Mouse (Mus musculus) embryonic facial prominence, embryonic 11.5 days (tissue): ENCODE results near the gene Eif5. TPM values are rescaled to one million over a fixed set of nuclear protein-coding genes. Genes with fewer than 3 reads are reported as not detected.

Experiments
- ATAC-seq: fragments of 200-750 bp; cut with Nextera tagmentation; replicated peaks from 2 replicates; pipeline ENCODE4 v1.8.0; 2017; ENCODE audit warnings: low read depth; ENCODE audit not compliant: insufficient number of reproducible peaks, low FRiP score, low TSS enrichment
- DNase-seq: peaks from one replicate; pipeline ENCODE4 v3.0.0-alpha.2; 2015; ENCODE audit warnings: low spot score
- H3K27ac ChIP-seq: fragments of 300-500 bp; sonication (generic); replicated peaks from 2 replicates; pipeline ENCODE4 v1.5.1; 2014; ENCODE audit warnings: mild to moderate bottlenecking, low read depth, low read length, control low read depth
- H3K27me3 ChIP-seq: fragments of 300-500 bp; sonication (generic); 2 replicates; pipeline ENCODE4 v1.6.1; 2014; ENCODE audit warnings: mild to moderate bottlenecking, low read length, moderate library complexity, mixed read lengths; ENCODE audit not compliant: control insufficient read depth, insufficient read depth
- H3K36me3 ChIP-seq: fragments of 300-500 bp; sonication (generic); replicated peaks from 2 replicates; pipeline ENCODE4 v1.6.1; 2014; ENCODE audit warnings: low read depth, mild to moderate bottlenecking, low read length, moderate library complexity, mixed read lengths; ENCODE audit not compliant: control insufficient read depth, insufficient read depth
- H3K4me1 ChIP-seq: fragments of 300-500 bp; sonication (generic); 2 replicates; pipeline ENCODE4 v1.6.1; 2014; ENCODE audit warnings: low read length, mixed read lengths; ENCODE audit not compliant: control insufficient read depth, insufficient read depth
- H3K4me2 ChIP-seq: fragments of 300-500 bp; sonication (generic); 2 replicates; pipeline ENCODE4 v1.6.1; 2014; ENCODE audit warnings: low read depth, mild to moderate bottlenecking, control low read depth, low read length, moderate library complexity
- H3K4me3 ChIP-seq: fragments of 300-500 bp; sonication (generic); 2 replicates; pipeline ENCODE4 v1.5.1; 2014; ENCODE audit warnings: low read depth, low read length, control low read depth
- H3K9ac ChIP-seq: fragments of 300-500 bp; sonication (generic); replicated peaks from 2 replicates; pipeline ENCODE4 v1.6.1; 2014; ENCODE audit warnings: mild to moderate bottlenecking, control low read depth, low read length
- H3K9me3 ChIP-seq: fragments of 300-500 bp; sonication (generic); replicated peaks from 2 replicates; pipeline ENCODE4 v1.6.1; 2016; ENCODE audit warnings: mild to moderate bottlenecking, low read length, inconsistent platforms, mixed read lengths; ENCODE audit not compliant: control insufficient read depth
- WGBS: fragments of 180-500 bp; shearing (Covaris S2); extraction: QIAGEN DNeasy Blood & Tissue Kit; methylation state at CpG from one replicate; pipeline ENCODE4 v1.1.7; 2014; 5-methylcytosine and 5-hydroxymethylcytosine counted together
- polyA plus RNA-seq: library from polyadenylated mRNA; unstranded; fragments of >200 nt; fragmentation: Nextera tagmentation; extraction: Ambion mirVana; gene quantifications from 2 replicates; pipeline ENCODE4 v1.2.1, GENCODE M21; 2014

Gene Eif5
- polyA plus RNA-seq, 1 experiment from 2014 or later, result 721 TPM

- H3K27ac ChIP-seq, result no peak overlapping the region
Measured at GRCm38 (mm10) chr12:111515920-111516319, 21.9 kb upstream of the Eif5 start.

GRCm38 (mm10) chr12:111516826-111517225, 21.0 kb upstream of the Eif5 start:
- Histone ChIP-seq H3K27ac (no peak overlapping the region), H3K4me1 (no peaks in the 10 kb centered on the region), H3K36me3 (no peaks in the 10 kb centered on the region), H3K9me3 (no peaks in the 10 kb centered on the region), H3K27me3 (no peaks in the 10 kb centered on the region), H3K4me3 (no peak overlapping the region), H3K9ac (no peak overlapping the region), H3K4me2 (no peak overlapping the region)
- no peak for DNase-seq
- no peak for ATAC-seq
- WGBS, result 90% methylated on average over 6 of the region's 6 CpGs

More at GRCm38 (mm10) chr12:111515920-111516319, 21.9 kb upstream of the Eif5 start:
- H3K27me3 ChIP-seq, result no peaks in the 10 kb centered on the region
- no peaks in the 10 kb centered on the region for H3K9me3 ChIP-seq
- H3K9ac ChIP-seq, result no peak overlapping the region
- no peaks in the 10 kb centered on the region for H3K36me3 ChIP-seq
- no peak overlapping the region for H3K4me2 ChIP-seq
- WGBS, result 92% methylated on average over 5 of the region's 5 CpGs
- no peak overlapping the region for H3K4me3 ChIP-seq
- ATAC-seq (no peak), DNase-seq (no peak)
- no peaks in the 10 kb centered on the region for H3K4me1 ChIP-seq

- 72% methylated on average over 4 of the region's 4 CpGs for WGBS
- no peaks in the 10 kb centered on the region for H3K36me3 ChIP-seq
- DNase-seq (no peak), ATAC-seq (no peak)
- H3K4me2 ChIP-seq, result no peak overlapping the region
- no peak overlapping the region for H3K4me3 ChIP-seq
- no peaks in the 10 kb centered on the region for H3K4me1 ChIP-seq
- no peaks in the 10 kb centered on the region for H3K9me3 ChIP-seq
- H3K27me3 ChIP-seq, result no peaks in the 10 kb centered on the region
- H3K27ac ChIP-seq, result no peak overlapping the region
- H3K9ac ChIP-seq, result no peak overlapping the region
Measured at GRCm38 (mm10) chr12:111517901-111518300, 19.9 kb upstream of the Eif5 start.

GRCm38 (mm10) chr12:111518391-111518790, 19.4 kb upstream of the Eif5 start:
- ATAC-seq (no peak), DNase-seq (no peak)
- H3K4me3 ChIP-seq, result no peak overlapping the region
- no peaks in the 10 kb centered on the region for H3K4me1 ChIP-seq
- 91% methylated on average over 9 of the region's 9 CpGs for WGBS
- no peaks in the 10 kb centered on the region for H3K27me3 ChIP-seq
- H3K9ac ChIP-seq, result no peak overlapping the region
- H3K9me3 ChIP-seq, result no peaks in the 10 kb centered on the region
- no peaks in the 10 kb centered on the region for H3K36me3 ChIP-seq
- H3K27ac ChIP-seq, result no peak overlapping the region
- H3K4me2 ChIP-seq, result no peak overlapping the region

- Histone ChIP-seq H3K4me1 (no peaks in the 10 kb centered on the region), H3K27me3 (no peaks in the 10 kb centered on the region), H3K4me2 (no peak overlapping the region), H3K27ac (no peak overlapping the region), H3K36me3 (no peaks in the 10 kb centered on the region), H3K9me3 (no peaks in the 10 kb centered on the region), H3K4me3 (no peak overlapping the region), H3K9ac (no peak overlapping the region)
- DNase-seq, result no peak
- ATAC-seq, result no peak
- WGBS, result 73% methylated on average over 5 of the region's 5 CpGs
Measured at GRCm38 (mm10) chr12:111519821-111520220, 18.0 kb upstream of the Eif5 start.

- Histone ChIP-seq H3K4me3 (no peak overlapping the region), H3K4me1 (no peaks in the 10 kb centered on the region), H3K9me3 (no peaks in the 10 kb centered on the region), H3K36me3 (no peaks in the 10 kb centered on the region), H3K9ac (no peak overlapping the region), H3K4me2 (no peak overlapping the region), H3K27ac (no peak overlapping the region), H3K27me3 (no peaks in the 10 kb centered on the region)
- 85% methylated on average over 2 of the region's 2 CpGs for WGBS
- DNase-seq, result no peak
- ATAC-seq, result no peak
Measured at GRCm38 (mm10) chr12:111520994-111521393, 16.8 kb upstream of the Eif5 start.

- 57% methylated on average over 1 of the region's 1 CpGs for whole genome bisulfite sequencing
- Histone ChIP-seq H3K36me3 (no peaks in the 10 kb centered on the region), H3K9me3 (no peaks in the 10 kb centered on the region), H3K9ac (no peak overlapping the region), H3K27me3 (no peaks in the 10 kb centered on the region), H3K4me1 (no peaks in the 10 kb centered on the region), H3K27ac (no peak overlapping the region), H3K4me2 (no peak overlapping the region), H3K4me3 (no peak overlapping the region)
- DNase-seq (no peak), ATAC-seq (no peak)
Measured at GRCm38 (mm10) chr12:111524469-111524868, 13.3 kb upstream of the Eif5 start.

GRCm38 (mm10) chr12:111524883-111525282, 12.9 kb upstream of the Eif5 start:
- Histone ChIP-seq H3K27ac (no peak overlapping the region), H3K4me2 (no peak overlapping the region), H3K4me1 (no peaks in the 10 kb centered on the region), H3K27me3 (no peaks in the 10 kb centered on the region), H3K4me3 (no peak overlapping the region), H3K36me3 (no peaks in the 10 kb centered on the region), H3K9ac (no peak overlapping the region), H3K9me3 (no peaks in the 10 kb centered on the region)
- ATAC-seq, result no peak
- no peak for DNase-seq
- 76% methylated on average over 3 of the region's 3 CpGs for WGBS
